Mouse (Mus musculus): ENCODE results near the gene Cstf3.

GRCm38 (mm10) chr2:104709786-104710337, 119.5 kb downstream of the Cstf3 start:
- TF ChIP-seq CTCF (IDR thresholded peaks at IDR 0.05; ENCODE audit: extremely low read depth, insufficient read depth, low read length) (no peak), POLR2A (IDR thresholded peaks at IDR 0.05; ENCODE audit: extremely low read depth, insufficient read depth, low read length) (no peak)

All from cortical plate, adult 2 months (tissue).